Mouse (Mus musculus): ENCODE data around the gene Fam207a. TPM values are rescaled to one million over a fixed set of nuclear protein-coding genes. Genes with fewer than 3 reads are reported as not detected.

Fam207a gene
- polyA plus RNA-seq, 1 experiment from 2014 or later: 48.0 TPM

GRCm38 (mm10) chr10:77507779-77508178 is 7.8 kb downstream of the Fam207a start:
- peaks cover 9% of the 10 kb centered on the region; the same call in 1 of the 2 replicates for H3K36me3 ChIP-seq (replicated peaks)
- H3K9ac ChIP-seq: no peak overlapping the region
- WGBS: 90% methylated on average over 4 of the region's 4 CpGs
- H3K9me3 ChIP-seq: no peaks in the 10 kb centered on the region
- no peak overlapping the region for H3K4me3 ChIP-seq
- no peak for ATAC-seq (replicated peaks)
- H3K4me2 ChIP-seq: no peak overlapping the region
- H3K27ac ChIP-seq: no peak overlapping the region
- H3K27me3 ChIP-seq (replicated peaks): no peaks in the 10 kb centered on the region
- H3K4me1 ChIP-seq: peaks cover 8% of the 10 kb centered on the region; the same call in 1 of the 2 replicates

GRCm38 (mm10) chr10:77506961-77507577 is 8.5 kb downstream of the Fam207a start:
- peaks cover 9% of the 10 kb centered on the region; the same call in 1 of the 2 replicates for H3K36me3 ChIP-seq (replicated peaks)
- H3K4me1 ChIP-seq: peaks cover 8% of the 10 kb centered on the region; the same call in 1 of the 2 replicates
- no peaks in the 10 kb centered on the region for H3K27me3 ChIP-seq (replicated peaks)
- 88% methylated on average over 13 of the region's 13 CpGs for WGBS
- H3K9me3 ChIP-seq: no peaks in the 10 kb centered on the region
- no peak overlapping the region for H3K4me3 ChIP-seq
- no peak overlapping the region for H3K4me2 ChIP-seq
- H3K27ac ChIP-seq: no peak overlapping the region
- no peak overlapping the region for H3K9ac ChIP-seq
- no peak for ATAC-seq (replicated peaks)

- no peak for ATAC-seq (replicated peaks)
- Histone ChIP-seq H3K9ac (no peak overlapping the region), H3K9me3 (no peaks in the 10 kb centered on the region), H3K4me2 (no peak overlapping the region), H3K4me1 (peaks cover 8% of the 10 kb centered on the region; the same call in 1 of the 2 replicates), H3K27ac (no peak overlapping the region), H3K36me3 (replicated peaks) (peaks cover 9% of the 10 kb centered on the region; the same call in 1 of the 2 replicates), H3K27me3 (replicated peaks) (no peaks in the 10 kb centered on the region), H3K4me3 (no peak overlapping the region)
- 93% methylated on average over 5 of the region's 5 CpGs for WGBS
Measured at GRCm38 (mm10) chr10:77506526-77506925, 9.1 kb downstream of the Fam207a start.

- no peak for ATAC-seq (replicated peaks)
- Histone ChIP-seq H3K36me3 (replicated peaks) (peaks cover 18% of the 10 kb centered on the region; the same call in 1 of the 2 replicates), H3K27me3 (replicated peaks) (no peaks in the 10 kb centered on the region), H3K4me2 (no peak overlapping the region), H3K4me3 (no peak overlapping the region), H3K9me3 (no peaks in the 10 kb centered on the region), H3K9ac (no peak overlapping the region), H3K4me1 (peaks cover 3% of the 10 kb centered on the region; the same call in 1 of the 2 replicates), H3K27ac (no peak overlapping the region)
- 92% methylated on average over 6 of the region's 6 CpGs for WGBS
Measured at GRCm38 (mm10) chr10:77504143-77504542, 11.4 kb downstream of the Fam207a start.

GRCm38 (mm10) chr10:77502967-77503922 is 12.3 kb downstream of the Fam207a start:
- Histone ChIP-seq H3K4me3 (no peak overlapping the region), H3K36me3 (replicated peaks) (peaks cover 19% of the 10 kb centered on the region; the same call in 1 of the 2 replicates), H3K27ac (no peak overlapping the region), H3K9me3 (no peaks in the 10 kb centered on the region), H3K4me2 (no peak overlapping the region), H3K9ac (no peak overlapping the region), H3K4me1 (no peaks in the 10 kb centered on the region), H3K27me3 (replicated peaks) (no peaks in the 10 kb centered on the region)
- WGBS: 88% methylated on average over 25 of the region's 25 CpGs
- no peak for ATAC-seq (replicated peaks)

- no peak overlapping the region for H3K9ac ChIP-seq
- H3K9me3 ChIP-seq: no peaks in the 10 kb centered on the region
- no peak overlapping the region for H3K4me2 ChIP-seq
- no peak overlapping the region for H3K27ac ChIP-seq
- no peaks in the 10 kb centered on the region for H3K4me1 ChIP-seq
- H3K36me3 ChIP-seq (replicated peaks): peaks cover 11% of the 10 kb centered on the region; the same call in 1 of the 2 replicates
- no peak for ATAC-seq (replicated peaks)
- H3K4me3 ChIP-seq: no peak overlapping the region
- 91% methylated on average over 14 of the region's 14 CpGs for WGBS
- H3K27me3 ChIP-seq (replicated peaks): no peaks in the 10 kb centered on the region
Measured at GRCm38 (mm10) chr10:77500636-77501035, 14.9 kb downstream of the Fam207a start.

GRCm38 (mm10) chr10:77498254-77498653 is 17.3 kb downstream of the Fam207a start:
- Histone ChIP-seq H3K27ac (no peak overlapping the region), H3K27me3 (replicated peaks) (no peaks in the 10 kb centered on the region), H3K4me1 (no peaks in the 10 kb centered on the region), H3K9me3 (no peaks in the 10 kb centered on the region), H3K4me3 (no peak overlapping the region), H3K4me2 (no peak overlapping the region), H3K9ac (no peak overlapping the region), H3K36me3 (replicated peaks) (0 out of 2 replicates have a peak, but pooled peaks cover 11% of the 10 kb centered on the region)
- no peak for ATAC-seq (replicated peaks)
- 93% methylated on average over 6 of the region's 6 CpGs for WGBS

GRCm38 (mm10) chr10:77497185-77497584 is 18.4 kb downstream of the Fam207a start:
- Histone ChIP-seq H3K9me3 (no peaks in the 10 kb centered on the region), H3K9ac (no peak overlapping the region), H3K4me3 (no peak overlapping the region), H3K27me3 (replicated peaks) (no peaks in the 10 kb centered on the region), H3K36me3 (replicated peaks) (0 out of 2 replicates have a peak, but pooled peaks cover 14% of the 10 kb centered on the region), H3K4me1 (no peaks in the 10 kb centered on the region), H3K4me2 (no peak overlapping the region), H3K27ac (no peak overlapping the region)
- no peak for ATAC-seq (replicated peaks)
- WGBS: 94% methylated on average over 13 of the region's 13 CpGs

- Histone ChIP-seq H3K9me3 (no peaks in the 10 kb centered on the region), H3K27me3 (replicated peaks) (no peaks in the 10 kb centered on the region), H3K4me2 (no peak overlapping the region), H3K4me3 (no peak overlapping the region), H3K9ac (no peak overlapping the region), H3K36me3 (replicated peaks) (peaks cover 24% of the 10 kb centered on the region), H3K27ac (no peak overlapping the region), H3K4me1 (no peaks in the 10 kb centered on the region)
- ATAC-seq (replicated peaks): no peak
- 96% methylated on average over 3 of the region's 3 CpGs for WGBS
Measured at GRCm38 (mm10) chr10:77492885-77493284, 22.7 kb downstream of the Fam207a start.

GRCm38 (mm10) chr10:77491585-77491984 is 24.0 kb downstream of the Fam207a start:
- Histone ChIP-seq H3K27me3 (replicated peaks) (no peaks in the 10 kb centered on the region), H3K27ac (no peak overlapping the region), H3K4me2 (no peak overlapping the region), H3K4me1 (no peaks in the 10 kb centered on the region), H3K36me3 (replicated peaks) (peaks cover 36% of the 10 kb centered on the region), H3K9me3 (no peaks in the 10 kb centered on the region), H3K9ac (no peak overlapping the region), H3K4me3 (no peak overlapping the region)
- WGBS: 90% methylated on average over 6 of the region's 6 CpGs
- no peak for ATAC-seq (replicated peaks)

- Histone ChIP-seq H3K9me3 (no peaks in the 10 kb centered on the region), H3K4me3 (no peak overlapping the region), H3K36me3 (replicated peaks) (peaks cover 36% of the 10 kb centered on the region), H3K27me3 (replicated peaks) (no peaks in the 10 kb centered on the region), H3K4me1 (no peaks in the 10 kb centered on the region), H3K27ac (no peak overlapping the region), H3K9ac (no peak overlapping the region), H3K4me2 (no peak overlapping the region)
- WGBS: 94% methylated on average over 7 of the region's 7 CpGs
- no peak for ATAC-seq (replicated peaks)
Measured at GRCm38 (mm10) chr10:77488168-77488567, 27.4 kb downstream of the Fam207a start.

- Histone ChIP-seq H3K4me2 (no peak overlapping the region), H3K27ac (no peak overlapping the region), H3K4me1 (no peaks in the 10 kb centered on the region), H3K36me3 (replicated peaks) (peaks cover 32% of the 10 kb centered on the region), H3K27me3 (replicated peaks) (no peaks in the 10 kb centered on the region), H3K9ac (no peak overlapping the region), H3K9me3 (no peaks in the 10 kb centered on the region), H3K4me3 (no peak overlapping the region)
- no peak for ATAC-seq (replicated peaks)
- 81% methylated on average over 3 of the region's 3 CpGs for WGBS
Measured at GRCm38 (mm10) chr10:77485786-77486185, 29.8 kb downstream of the Fam207a start.
